Mouse (Mus musculus): ENCODE data around the gene Fam210b. TPM values are rescaled to one million over a fixed set of nuclear protein-coding genes. Genes with fewer than 3 reads are reported as not detected.

Fam210b gene
- 7.6 TPM for polyA plus RNA-seq (2014; fragmentation: Illumina TruSeq; extraction: RNeasy Lipid Tissue Mini Kit (QIAGEN cat#74804); ENCODE audit: low read depth, low replicate concordance)

DNA sequence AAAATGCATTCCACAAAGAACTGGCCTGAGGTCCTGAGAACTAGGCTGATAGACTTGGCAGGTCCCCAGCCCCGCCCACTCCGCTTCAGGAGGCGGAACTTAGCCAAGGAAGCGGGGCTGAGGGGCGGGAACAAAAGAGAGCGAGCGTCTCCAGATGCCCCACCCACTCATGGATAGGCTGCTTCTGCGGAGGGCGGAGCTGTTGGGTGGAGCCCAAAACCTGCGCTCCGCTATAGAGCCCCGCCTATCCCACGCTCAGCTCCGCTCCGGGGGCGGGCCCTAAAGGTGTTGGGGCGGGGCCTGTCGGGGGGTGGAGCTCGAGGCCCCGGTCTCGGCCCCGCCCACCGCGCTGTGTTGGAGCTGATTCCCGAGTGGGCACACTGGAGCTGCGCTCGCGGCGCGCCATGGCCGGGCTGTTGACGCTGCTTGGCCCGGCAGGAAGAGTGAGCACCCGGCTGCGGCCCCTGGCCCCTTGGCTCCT, at the start of gene Fam210b:
Gene Fam210b, plus strand, starts transcription at position 308 of the 481 bp plus-strand sequence.

DNA sequence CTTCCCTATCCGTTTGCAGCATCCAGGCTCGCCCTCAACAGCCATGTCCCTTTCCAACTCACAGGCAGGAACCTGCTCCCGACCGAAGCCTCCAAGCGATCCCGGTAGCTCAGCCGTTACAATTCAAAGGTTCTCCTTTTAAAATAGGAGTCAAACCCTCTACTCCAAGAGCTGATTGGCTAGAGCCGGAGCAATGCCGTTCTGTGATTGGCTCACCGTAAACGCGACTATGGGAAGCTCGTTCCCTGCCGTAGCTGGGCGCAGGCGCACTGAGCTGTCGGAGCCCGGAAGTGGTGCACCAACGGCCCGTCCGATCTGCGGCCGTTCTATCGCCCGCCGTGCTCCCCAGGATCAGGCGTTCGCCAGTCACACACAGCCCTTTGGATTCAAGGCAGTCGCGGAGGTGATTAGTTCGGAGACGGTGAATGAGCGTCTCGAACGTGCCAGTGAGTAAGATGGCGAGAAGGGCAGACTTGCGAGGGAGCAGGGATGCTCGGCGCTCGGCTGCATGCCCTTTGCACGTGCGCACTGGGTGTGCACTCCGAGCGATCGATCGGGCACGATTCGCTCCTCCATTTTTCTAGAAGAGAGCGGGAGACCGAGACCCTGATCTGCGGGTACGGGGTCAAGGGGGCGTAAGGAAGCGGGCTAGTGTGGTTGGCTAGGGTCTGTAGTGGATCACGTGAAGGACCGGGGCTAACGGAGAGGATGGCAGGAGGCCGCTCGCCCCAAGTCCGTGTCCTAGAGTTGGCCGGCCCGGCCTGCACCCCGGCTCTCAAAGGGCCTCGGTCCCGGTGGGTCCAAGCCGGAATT, 25.3 kb downstream of the Fam210b start, which contains the start of the genes Aurka and Cstf1:
Gene Aurka, minus strand, starts transcription at position 125 of the 813 bp plus-strand sequence.
Gene Cstf1, plus strand, starts transcription at position 271 of the 813 bp plus-strand sequence.

DNA sequence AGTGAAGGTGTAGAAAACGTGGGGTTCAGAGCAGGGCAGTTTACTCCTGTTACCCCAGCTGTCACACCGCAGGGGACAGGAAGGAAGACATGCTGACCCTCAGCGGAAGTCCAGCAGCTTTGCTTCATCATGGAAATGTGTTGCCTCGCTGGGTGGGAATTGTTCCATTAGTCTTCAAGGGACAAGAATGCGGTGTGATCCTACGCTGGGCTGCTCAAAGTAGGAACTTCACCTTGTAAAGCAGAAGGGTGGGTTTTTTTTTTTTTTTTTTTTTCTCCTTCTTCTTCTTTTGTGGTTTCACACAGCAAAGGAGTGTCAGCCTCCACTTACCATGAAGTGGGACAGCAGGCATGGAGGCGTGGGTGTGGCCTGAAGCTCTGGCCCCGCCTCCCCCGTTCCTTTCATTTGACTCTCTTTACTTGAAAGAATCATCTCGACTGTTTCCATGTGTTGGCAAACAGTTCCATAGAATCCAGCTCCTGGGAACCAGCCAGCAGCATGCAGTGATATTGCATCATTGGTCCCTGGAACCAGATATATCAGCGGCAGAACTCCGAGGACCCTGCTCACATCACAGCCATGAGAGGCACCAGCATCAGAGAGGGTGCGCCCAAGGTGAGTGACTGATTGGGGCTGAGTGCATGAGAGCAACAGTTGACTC, 48.2 kb downstream of the Fam210b start, which contains the start of gene Cass4:
Gene Cass4, plus strand, starts transcription at position 404 of the 661 bp plus-strand sequence.

Other genes with a start within 250 kb of the Fam210b start
- not detected for gene Mc3r, start 97.1 kb upstream of the Fam210b start, polyA plus RNA-seq (2014; fragmentation: Illumina TruSeq; extraction: RNeasy Lipid Tissue Mini Kit (QIAGEN cat#74804); ENCODE audit: low read depth, low replicate concordance)
- 0.63 TPM for gene Aurka, start 25.0 kb downstream of the Fam210b start, polyA plus RNA-seq (2014; fragmentation: Illumina TruSeq; extraction: RNeasy Lipid Tissue Mini Kit (QIAGEN cat#74804); ENCODE audit: low read depth, low replicate concordance)
- gene Cstf1, start 25.1 kb downstream of the Fam210b start, polyA plus RNA-seq (2014; fragmentation: Illumina TruSeq; extraction: RNeasy Lipid Tissue Mini Kit (QIAGEN cat#74804); ENCODE audit: low read depth, low replicate concordance): 14.0 TPM
- gene Cass4, start 48.2 kb downstream of the Fam210b start, polyA plus RNA-seq (2014; fragmentation: Illumina TruSeq; extraction: RNeasy Lipid Tissue Mini Kit (QIAGEN cat#74804); ENCODE audit: low read depth, low replicate concordance): 0.42 TPM
- gene Rtf2, start 95.0 kb downstream of the Fam210b start, polyA plus RNA-seq (2014; fragmentation: Illumina TruSeq; extraction: RNeasy Lipid Tissue Mini Kit (QIAGEN cat#74804); ENCODE audit: low read depth, low replicate concordance): 33.4 TPM
- gene Gcnt7, start 113.0 kb downstream of the Fam210b start, polyA plus RNA-seq (2014; fragmentation: Illumina TruSeq; extraction: RNeasy Lipid Tissue Mini Kit (QIAGEN cat#74804); ENCODE audit: low read depth, low replicate concordance): not detected
- not detected for gene Fam209, start 127.0 kb downstream of the Fam210b start, polyA plus RNA-seq (2014; fragmentation: Illumina TruSeq; extraction: RNeasy Lipid Tissue Mini Kit (QIAGEN cat#74804); ENCODE audit: low read depth, low replicate concordance)
- not detected for gene Tfap2c, start 204.0 kb downstream of the Fam210b start, polyA plus RNA-seq (2014; fragmentation: Illumina TruSeq; extraction: RNeasy Lipid Tissue Mini Kit (QIAGEN cat#74804); ENCODE audit: low read depth, low replicate concordance)